Mouse (Mus musculus) midbrain, embryonic 16.5 days (tissue): Measurements from ENCODE around the gene Fcgr1. TPM values are rescaled to one million over a fixed set of nuclear protein-coding genes. Genes with fewer than 3 reads are reported as not detected.
"Not testable (repeated sequence)": the region's sequence is repeated elsewhere in the genome, so short reads cannot be mapped to it uniquely, and the experiment has no call there.

ENCODE experiments used
- ATAC-seq: fragments of 200-750 bp; cut with Nextera tagmentation; 2 replicates; pipeline ENCODE4 v1.8.0; 2017; ENCODE audit warnings: moderate TSS enrichment
- H3K27ac ChIP-seq: fragments of 300-500 bp; sonication (generic); 2 replicates; pipeline ENCODE4 v1.5.1; 2014; ENCODE audit warnings: mild to moderate bottlenecking, low read length, mixed read lengths
- H3K27me3 ChIP-seq: fragments of 300-500 bp; sonication (generic); 2 replicates; pipeline ENCODE4 v1.6.1; 2014; ENCODE audit warnings: low read depth, low read length, mixed read lengths; ENCODE audit not compliant: control insufficient read depth, insufficient read depth
- H3K36me3 ChIP-seq: fragments of 300-500 bp; sonication (generic); 2 replicates; pipeline ENCODE4 v1.6.1; 2014; ENCODE audit warnings: mild to moderate bottlenecking, low read length, moderate library complexity, mixed read lengths; ENCODE audit not compliant: control insufficient read depth, insufficient read depth
- H3K4me1 ChIP-seq: fragments of 300-500 bp; sonication (generic); 2 replicates; pipeline ENCODE4 v1.6.1; 2014; ENCODE audit warnings: mild to moderate bottlenecking, low read length, mixed read lengths; ENCODE audit not compliant: control insufficient read depth, insufficient read depth
- H3K4me2 ChIP-seq: fragments of 300-500 bp; sonication (generic); 2 replicates; pipeline ENCODE4 v1.6.1; 2014; ENCODE audit warnings: mild to moderate bottlenecking, low read length, mixed read lengths
- H3K4me3 ChIP-seq: fragments of 300-500 bp; sonication (generic); 2 replicates; pipeline ENCODE4 v1.5.1; 2014; ENCODE audit warnings: low read depth, mild to moderate bottlenecking, low read length, moderate library complexity, mixed read lengths
- H3K9ac ChIP-seq: fragments of 300-500 bp; sonication (generic); 2 replicates; pipeline ENCODE4 v1.6.1; 2014; ENCODE audit warnings: low read depth, low read length, mixed read lengths
- H3K9me3 ChIP-seq: fragments of 300-500 bp; sonication (generic); replicated peaks from 2 replicates; pipeline ENCODE4 v1.6.1; 2014; ENCODE audit warnings: mild to moderate bottlenecking, low read length, mixed read lengths; ENCODE audit not compliant: control insufficient read depth, poor library complexity, severe bottlenecking
- WGBS: fragments of 180-500 bp; shearing (Covaris S2); extraction: QIAGEN DNeasy Blood & Tissue Kit; methylation state at CpG from one replicate; pipeline ENCODE4 v1.1.7; 2014; 5-methylcytosine and 5-hydroxymethylcytosine counted together
- polyA plus RNA-seq: library from polyadenylated mRNA; unstranded; fragments of >200 nt; fragmentation: Nextera tagmentation; extraction: Ambion mirVana; gene quantifications from 2 replicates; pipeline ENCODE4 v1.2.1, GENCODE M21; 2015

Gene Fcgr1
- polyA plus RNA-seq, 1 experiment from 2014 or later, result 1.5 TPM

DNA sequence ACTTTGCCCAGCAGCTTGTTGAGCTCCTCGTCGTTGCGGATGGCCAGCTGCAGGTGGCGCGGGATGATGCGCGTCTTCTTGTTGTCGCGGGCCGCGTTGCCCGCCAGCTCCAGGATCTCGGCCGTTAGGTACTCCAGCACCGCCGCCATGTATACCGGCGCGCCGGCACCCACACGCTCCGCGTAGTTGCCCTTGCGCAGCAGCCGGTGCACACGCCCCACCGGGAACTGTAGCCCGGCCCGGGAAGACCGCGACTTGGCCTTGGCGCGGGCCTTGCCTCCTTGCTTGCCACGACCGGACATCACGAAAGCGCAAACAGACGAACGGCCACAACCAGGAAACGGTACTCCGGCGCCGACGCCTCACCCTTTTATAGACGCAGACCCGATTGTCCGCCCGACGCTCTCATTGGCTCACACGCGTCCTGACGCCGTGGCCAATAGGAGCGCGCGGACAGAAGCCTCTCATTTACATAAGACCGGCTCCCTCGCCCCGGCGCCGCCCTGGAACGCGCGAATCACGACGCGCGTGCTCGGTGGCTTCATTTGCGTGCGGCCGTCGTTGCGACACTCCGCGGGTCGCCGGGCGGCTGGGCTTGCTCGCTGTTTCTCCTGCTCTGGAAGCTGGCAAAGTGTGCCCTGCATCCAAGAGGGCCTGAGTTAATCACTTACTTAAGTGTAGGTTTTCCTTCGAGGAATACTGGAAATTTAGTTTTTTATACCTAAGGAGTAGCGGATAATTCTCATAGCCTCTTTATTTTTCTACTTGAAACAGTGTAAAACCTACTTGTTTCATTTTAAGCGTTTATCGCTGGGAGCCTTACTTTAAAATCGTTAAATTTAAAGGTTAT is 53.6 kb downstream of the Fcgr1 start, which contains the start of gene Hist2h2aa2:
Hist2h2aa2 (minus strand) TSS at position 328 of the 850 bp plus-strand sequence.
- Histone ChIP-seq H3K4me2 (peak within 1 kb of the TSS; percentile 56), H3K4me1 (peaks cover 21% of the 10 kb centered on the region), H3K4me3 (peak within 1 kb of the TSS; percentile 34), H3K9ac (peak within 1 kb of the TSS; percentile 58), H3K27ac (peak within 1 kb of the TSS; percentile 82)
- H3K36me3 ChIP-seq, H3K9me3 ChIP-seq, H3K27me3 ChIP-seq: not testable (repeated sequence)
- ATAC-seq, result peak; percentile 90
- 7% methylated on average over 16 of the region's 85 CpGs for WGBS

DNA sequence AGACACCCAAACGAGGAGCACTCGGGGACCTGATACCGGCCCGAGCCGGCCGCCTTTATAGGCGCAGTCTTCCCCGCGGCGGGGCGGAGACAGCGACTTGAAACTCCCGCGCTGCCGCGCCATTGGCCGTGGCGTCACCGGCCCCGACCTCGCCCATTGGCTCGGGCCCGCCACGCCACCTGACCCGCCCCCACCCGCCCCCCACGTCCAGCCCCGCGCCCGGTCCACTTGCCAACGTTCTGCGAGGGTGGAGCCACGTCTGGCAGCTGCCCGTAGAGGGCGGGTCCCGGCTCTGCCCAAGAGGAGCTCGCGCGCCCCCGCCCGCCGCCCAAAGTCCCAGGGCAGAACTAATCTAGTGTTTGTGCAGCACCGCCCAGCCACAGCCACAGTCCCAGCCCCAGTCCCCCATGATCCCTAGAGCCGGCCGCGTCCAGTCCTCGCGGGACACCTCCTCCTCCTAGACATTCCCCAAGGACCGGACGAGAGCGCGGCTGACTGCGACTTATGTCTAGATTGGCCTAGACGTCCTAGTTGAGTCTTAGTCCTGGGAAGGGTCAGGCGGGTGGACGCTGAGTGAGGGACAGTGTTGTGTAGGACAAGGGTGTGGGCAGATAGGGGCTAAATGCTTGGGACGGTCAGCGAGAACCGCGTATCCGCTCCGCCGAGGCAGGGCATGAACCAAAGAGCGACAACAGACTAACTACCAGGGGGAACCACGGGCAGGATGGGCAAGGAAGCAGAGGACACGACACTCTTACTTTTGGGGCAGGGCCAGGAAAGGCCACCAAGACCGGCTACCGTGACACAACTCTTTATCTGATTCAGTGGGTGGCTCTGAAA is 54.6 kb downstream of the Fcgr1 start, which contains the start of gene Hist2h3c2:
Hist2h3c2 (minus strand) TSS at position 174 of the 840 bp plus-strand sequence.
- peaks cover 15% of the 10 kb centered on the region for H3K4me1 ChIP-seq
- H3K27ac ChIP-seq, H3K36me3 ChIP-seq, H3K27me3 ChIP-seq, H3K9me3 ChIP-seq: not testable (repeated sequence)
- H3K4me2 ChIP-seq, result peak within 1 kb of the TSS; percentile 45
- WGBS, result 0% methylated on average over 9 of the region's 68 CpGs
- ATAC-seq, result peak; percentile 89
- H3K4me3 ChIP-seq, result peak within 1 kb of the TSS; percentile 33
- H3K9ac ChIP-seq, result 0 out of 2 replicates have a peak within 1 kb of the TSS, but pooled peaks have one; percentile 41

- no peak for ATAC-seq
- Histone ChIP-seq H3K4me3 (peak overlapping the region; percentile 24), H3K9me3 (no peaks in the 10 kb centered on the region), H3K4me2 (peak overlapping the region; percentile 45), H3K27ac (no peak overlapping the region), H3K4me1 (peaks cover 13% of the 10 kb centered on the region), H3K27me3 (no peaks in the 10 kb centered on the region), H3K36me3 (no peaks in the 10 kb centered on the region), H3K9ac (0 out of 2 replicates have a peak overlapping the region, but pooled peaks have one; percentile 21)
- 1% methylated on average over 12 of the region's 12 CpGs for WGBS
Measured at GRCm38 (mm10) chr3:96237904-96238511, 55.8 kb downstream of the Fcgr1 start.

DNA sequence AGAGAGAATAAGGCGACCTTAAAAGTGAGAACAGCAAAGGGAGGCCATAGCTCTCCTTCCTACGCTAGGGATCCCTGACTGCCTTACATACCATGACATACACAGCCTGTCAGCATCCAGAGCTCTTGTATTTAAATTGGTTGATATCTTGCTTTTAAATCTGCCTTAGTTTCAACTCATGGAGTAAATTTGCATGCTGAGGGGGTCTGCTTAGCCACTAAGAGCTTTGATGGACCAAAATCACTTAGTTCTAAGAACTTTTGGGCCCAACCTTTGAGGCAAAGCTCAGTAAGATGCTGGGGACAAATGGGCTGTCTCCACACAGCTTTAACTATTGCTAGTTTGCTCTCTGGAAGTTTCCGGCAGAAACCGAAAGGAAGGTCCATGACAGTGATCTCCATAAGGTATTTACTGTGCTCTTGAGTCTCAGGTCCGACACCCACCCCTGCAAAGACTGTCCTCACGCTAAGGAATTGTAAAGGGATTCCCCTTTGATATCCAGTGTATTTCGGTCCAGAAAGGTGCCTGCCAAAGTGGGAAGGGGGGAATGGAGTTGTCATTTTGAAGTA is 56.4 kb downstream of the Fcgr1 start:
- Histone ChIP-seq H3K4me2 (peak overlapping the region; percentile 45), H3K9me3 (no peaks in the 10 kb centered on the region), H3K9ac (no peak overlapping the region), H3K4me3 (no peak overlapping the region), H3K27me3 (no peaks in the 10 kb centered on the region), H3K27ac (no peak overlapping the region), H3K4me1 (peaks cover 13% of the 10 kb centered on the region), H3K36me3 (no peaks in the 10 kb centered on the region)
- WGBS, result 26% methylated on average over 7 of the region's 7 CpGs
- no peak for ATAC-seq

- H3K36me3 ChIP-seq, result no peaks in the 10 kb centered on the region
- no peak overlapping the region for H3K4me2 ChIP-seq
- no peaks in the 10 kb centered on the region for H3K9me3 ChIP-seq
- no peak for ATAC-seq
- H3K27me3 ChIP-seq, result no peaks in the 10 kb centered on the region
- H3K9ac ChIP-seq, result no peak overlapping the region
- 90% methylated on average over 4 of the region's 4 CpGs for WGBS
- H3K4me1 ChIP-seq, result peaks cover 13% of the 10 kb centered on the region
- H3K4me3 ChIP-seq, result no peak overlapping the region
- H3K27ac ChIP-seq, result no peak overlapping the region
Measured at GRCm38 (mm10) chr3:96236834-96237334, 56.9 kb downstream of the Fcgr1 start.

- 72% methylated on average over 3 of the region's 3 CpGs for WGBS
- H3K4me2 ChIP-seq, result no peak overlapping the region
- H3K4me3 ChIP-seq, result no peak overlapping the region
- no peaks in the 10 kb centered on the region for H3K27me3 ChIP-seq
- no peaks in the 10 kb centered on the region for H3K9me3 ChIP-seq
- no peak overlapping the region for H3K9ac ChIP-seq
- H3K4me1 ChIP-seq, result peaks cover 11% of the 10 kb centered on the region
- no peak overlapping the region for H3K27ac ChIP-seq
- ATAC-seq, result no peak
- no peaks in the 10 kb centered on the region for H3K36me3 ChIP-seq
Measured at GRCm38 (mm10) chr3:96235836-96236235, 57.9 kb downstream of the Fcgr1 start.

DNA sequence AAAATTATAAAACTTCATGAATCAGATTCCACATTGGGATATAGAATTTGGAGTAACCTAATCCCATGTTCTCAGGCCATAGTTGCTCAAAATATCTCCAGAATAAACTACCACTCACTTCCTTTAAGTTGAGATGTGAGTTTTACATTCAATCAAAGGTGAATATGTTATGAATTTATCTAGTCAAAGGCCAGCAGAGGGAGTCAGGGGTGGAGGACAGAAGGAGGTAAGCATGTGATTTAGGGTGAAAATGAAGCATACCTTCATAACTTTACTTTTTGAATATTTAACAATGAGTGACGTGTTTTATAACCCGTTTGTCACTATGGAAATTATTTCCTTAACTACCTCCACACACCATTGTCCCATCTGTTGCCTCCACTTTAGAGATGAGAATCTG is 58.9 kb downstream of the Fcgr1 start:
- Histone ChIP-seq H3K36me3 (no peaks in the 10 kb centered on the region), H3K27ac (no peak overlapping the region), H3K9me3 (no peaks in the 10 kb centered on the region), H3K27me3 (no peaks in the 10 kb centered on the region), H3K4me1 (peaks cover 9% of the 10 kb centered on the region), H3K4me3 (no peak overlapping the region), H3K9ac (no peak overlapping the region), H3K4me2 (no peak overlapping the region)
- 88% methylated on average over 2 of the region's 2 CpGs for WGBS
- ATAC-seq, result no peak
